ENCODE assay signal across 8 mouse cellular contexts in the genomic region with DNA sequence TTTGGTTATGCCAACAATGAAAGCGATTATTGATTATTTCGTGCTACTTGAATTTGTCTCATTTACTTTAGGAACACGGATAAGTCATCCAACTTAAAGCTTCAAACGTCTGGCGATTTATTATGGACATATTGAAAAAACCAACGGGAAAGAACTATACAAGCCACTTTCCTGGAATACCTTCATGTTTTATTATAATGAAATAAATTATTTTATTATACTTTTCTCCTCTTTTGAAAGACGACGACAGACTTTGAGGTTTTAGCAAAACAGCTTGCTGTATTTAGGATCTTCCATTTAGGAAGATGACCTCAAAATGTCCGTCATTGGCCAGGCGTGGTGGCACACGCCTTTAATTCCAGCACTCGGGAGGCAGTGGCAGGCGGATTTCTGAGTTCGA. TPM values are rescaled to one million over a fixed set of nuclear protein-coding genes. Genes with fewer than 3 reads are reported as not detected.
A peak's percentile ranks its signal among the peaks of the same experiment; 100 is the strongest.
DNase-seq lines count a peak whose midpoint lies in the region; ATAC-seq lines count a peak whose summit lies in the region.

No protein-coding gene starts in this region.

- peaks cover 24% of the 10 kb centered on the region for H3K36me3 ChIP-seq in heart, embryonic 10.5 days
- H3K36me3 ChIP-seq in forebrain, embryonic 14.5 days (ENCODE audit: control insufficient read depth, insufficient read depth, low read length): peaks cover 26% of the 10 kb centered on the region
- peaks cover 25% of the 10 kb centered on the region for H3K36me3 ChIP-seq in liver, embryonic 16.5 days (ENCODE audit: control insufficient read depth, insufficient read depth)

- H3K4me2 ChIP-seq in forebrain, embryonic 14.5 days (ENCODE audit: low read length): peak overlapping the region; percentile 43
- peak overlapping the region; percentile 56 for H3K4me2 ChIP-seq in liver, embryonic 16.5 days (ENCODE audit: low read depth, low read length)

- peaks cover 21% of the 10 kb centered on the region for H3K4me1 ChIP-seq in heart, embryonic 10.5 days
- H3K4me1 ChIP-seq in forebrain, embryonic 14.5 days (ENCODE audit: control insufficient read depth, insufficient read depth, low read length): peaks cover 13% of the 10 kb centered on the region
- peaks cover 41% of the 10 kb centered on the region for H3K4me1 ChIP-seq in liver, embryonic 16.5 days (ENCODE audit: control insufficient read depth, low read depth, low read length)

- peak overlapping the region; percentile 77 for H3K4me3 ChIP-seq in heart, embryonic 10.5 days
- peak overlapping the region; percentile 54 for H3K4me3 ChIP-seq in forebrain, embryonic 14.5 days (ENCODE audit: low read depth, low read length)
- peak overlapping the region; percentile 50 for H3K4me3 ChIP-seq in liver, embryonic 16.5 days (ENCODE audit: low read depth, low read length)

- H3K27me3 ChIP-seq in heart, embryonic 10.5 days (ENCODE audit: insufficient read depth, poor library complexity, severe bottlenecking): no peaks in the 10 kb centered on the region
- H3K27me3 ChIP-seq in forebrain, embryonic 14.5 days (replicated peaks; ENCODE audit: control insufficient read depth, insufficient read depth, low read length): no peaks in the 10 kb centered on the region
- H3K27me3 ChIP-seq in liver, embryonic 16.5 days (ENCODE audit: control insufficient read depth, insufficient read depth, low read depth, low read length): no peaks in the 10 kb centered on the region

- 53% methylated on average over 14 of the region's 14 CpGs for WGBS in heart, embryonic 10.5 days
- WGBS in forebrain, embryonic 14.5 days: 56% methylated on average over 14 of the region's 14 CpGs
- 40% methylated on average over 14 of the region's 14 CpGs for WGBS in liver, embryonic 16.5 days (ENCODE audit: insufficient replicate concordance)

- no peak for DNase-seq in heart, embryonic 10.5 days (ENCODE audit: low spot score)
- DNase-seq in heart, adult 11 months: no peak
- peak; percentile 30 for DNase-seq in CD4-positive helper T cell, adult 2 months (ENCODE audit: low read depth, low spot score)
- no peak for DNase-seq in forebrain, embryonic 14.5 days (ENCODE audit: low spot score)
- DNase-seq in ovary, postnatal 36 days (ENCODE audit: low spot score): no peak
- DNase-seq in right cerebral cortex, postnatal 36 days (ENCODE audit: low spot score in 2 of 2): no peak
- no peak for DNase-seq in lung, postnatal 10 days

- ATAC-seq in forebrain, embryonic 14.5 days: no peak
- no peak for ATAC-seq in liver, embryonic 16.5 days (ENCODE audit: low read depth)

- no peaks in the 10 kb centered on the region for H3K9me3 ChIP-seq in heart, embryonic 10.5 days
- no peaks in the 10 kb centered on the region for H3K9me3 ChIP-seq in forebrain, embryonic 14.5 days (replicated peaks; ENCODE audit: control insufficient read depth, low read length)
- no peaks in the 10 kb centered on the region for H3K9me3 ChIP-seq in liver, embryonic 16.5 days (replicated peaks; ENCODE audit: control insufficient read depth, low read length)

- peak overlapping the region; percentile 94 for H3K27ac ChIP-seq in heart, embryonic 10.5 days
- 0 out of 2 replicates have a peak overlapping the region, but pooled peaks have one; percentile 44 for H3K27ac ChIP-seq in forebrain, embryonic 14.5 days (ENCODE audit: low read depth, low read length)
- H3K27ac ChIP-seq in liver, embryonic 16.5 days (ENCODE audit: low read length): peak overlapping the region; percentile 84

- no peak overlapping the region; the same call in 1 of the 2 replicates for H3K9ac ChIP-seq in forebrain, embryonic 14.5 days (ENCODE audit: low read length)
- H3K9ac ChIP-seq in liver, embryonic 16.5 days (ENCODE audit: low read depth, low read length): peak overlapping the region; percentile 51

RNA-seq across cellular contexts. Expression of a gene that starts 0.8 kb away (rescaled TPM):
- 25.3 and 29.1 TPM in 2 replicates for polyA plus RNA-seq in heart, embryonic 10.5 days (2016; fragmentation: Nextera tagmentation; extraction: Ambion mirVana)
- 12.2 and 14.4 TPM in 2 replicates for polyA plus RNA-seq in forebrain, embryonic 14.5 days (2014; fragmentation: Nextera tagmentation; extraction: Ambion mirVana)
- polyA plus RNA-seq in liver, embryonic 16.5 days (2015; fragmentation: Nextera tagmentation; extraction: Ambion mirVana): 10.0 and 10.3 TPM in 2 replicates

RNA-seq across cellular contexts. Expression of a gene that starts 2.5 kb away (rescaled TPM):
- polyA plus RNA-seq in heart, embryonic 10.5 days (2016; fragmentation: Nextera tagmentation; extraction: Ambion mirVana): 911 and 1,091 TPM in 2 replicates
- polyA plus RNA-seq in forebrain, embryonic 14.5 days (2014; fragmentation: Nextera tagmentation; extraction: Ambion mirVana): 2,004 and 2,051 TPM in 2 replicates
- polyA plus RNA-seq in liver, embryonic 16.5 days (2015; fragmentation: Nextera tagmentation; extraction: Ambion mirVana): 328 and 345 TPM in 2 replicates

RNA-seq across cellular contexts. Expression of a gene that starts 17.5 kb away (rescaled TPM):
- 66.2 and 71.7 TPM in 2 replicates for polyA plus RNA-seq in heart, embryonic 10.5 days (2016; fragmentation: Nextera tagmentation; extraction: Ambion mirVana)
- 68.5 and 78.2 TPM in 2 replicates for polyA plus RNA-seq in forebrain, embryonic 14.5 days (2014; fragmentation: Nextera tagmentation; extraction: Ambion mirVana)
- polyA plus RNA-seq in liver, embryonic 16.5 days (2015; fragmentation: Nextera tagmentation; extraction: Ambion mirVana): 32.7 and 33.6 TPM in 2 replicates

RNA-seq across cellular contexts. Expression of a gene that starts 19.1 kb away (rescaled TPM):
- polyA plus RNA-seq in heart, embryonic 10.5 days (2016; fragmentation: Nextera tagmentation; extraction: Ambion mirVana): 13.2 and 16.8 TPM in 2 replicates
- polyA plus RNA-seq in forebrain, embryonic 14.5 days (2014; fragmentation: Nextera tagmentation; extraction: Ambion mirVana): 4.6 and 5.0 TPM in 2 replicates
- polyA plus RNA-seq in liver, embryonic 16.5 days (2015; fragmentation: Nextera tagmentation; extraction: Ambion mirVana): 15.8 and 19.4 TPM in 2 replicates

RNA-seq across cellular contexts. Expression of a gene that starts 20.6 kb away (rescaled TPM):
- 56.5 and 58.3 TPM in 2 replicates for polyA plus RNA-seq in heart, embryonic 10.5 days (2016; fragmentation: Nextera tagmentation; extraction: Ambion mirVana)
- polyA plus RNA-seq in forebrain, embryonic 14.5 days (2014; fragmentation: Nextera tagmentation; extraction: Ambion mirVana): 23.9 and 29.6 TPM in 2 replicates
- polyA plus RNA-seq in liver, embryonic 16.5 days (2015; fragmentation: Nextera tagmentation; extraction: Ambion mirVana): 20.7 and 21.1 TPM in 2 replicates

Comparison
In these comparisons a context has a peak if more than half of its experiments do, and no peak if none do; other contexts are left out.
1. H3K27ac ChIP-seq: peak in every context shown above with its lines; median percentile 94 in heart, embryonic 10.5 days; 84 in liver, embryonic 16.5 days; 44 in forebrain, embryonic 14.5 days.